ENCODE assay signal across 9 mouse cellular contexts in genomic region chr3:51673408-51674086, GRCm38 (mm10). TPM values are rescaled to one million over a fixed set of nuclear protein-coding genes. Genes with fewer than 3 reads are reported as not detected.
DNase-seq lines count a peak whose midpoint lies in the region; ATAC-seq and TF ChIP-seq lines count a peak whose summit lies in the region.
"Had no signal": no experiment of that assay in that cellular context is flagged by ENCODE, and none has a peak within 500 bp of the region (broad histone marks: within the 10 kb centered on the region; RNA-seq: fewer than 3 reads in every experiment).

No protein-coding gene starts in this region.

- intact Hi-C loops in gastrocnemius, adult 2 months (cut with DNase I): no loop called here
- intact Hi-C loops in left cerebral cortex, postnatal 36 days (cut with DNase I): no loop called here

- no peaks in the 10 kb centered on the region for H3K27me3 ChIP-seq in neural tube, embryonic 15.5 days (replicated peaks)
- H3K27me3 ChIP-seq in hindbrain, embryonic 13.5 days: no peaks in the 10 kb centered on the region
- no peaks in the 10 kb centered on the region for H3K27me3 ChIP-seq in midbrain, embryonic 15.5 days (replicated peaks)

- no peak overlapping the region for H3K4me3 ChIP-seq in neural tube, embryonic 15.5 days (replicated peaks)
- no peak overlapping the region; the same call in 1 of the 2 replicates for H3K4me3 ChIP-seq in gastrocnemius, adult 2 months
- no peak overlapping the region for H3K4me3 ChIP-seq in hindbrain, embryonic 13.5 days
- no peak overlapping the region for H3K4me3 ChIP-seq in midbrain, embryonic 15.5 days

- H3K9ac ChIP-seq in neural tube, embryonic 15.5 days (replicated peaks): no peak overlapping the region
- no peak overlapping the region for H3K9ac ChIP-seq in hindbrain, embryonic 13.5 days
- no peak overlapping the region for H3K9ac ChIP-seq in midbrain, embryonic 15.5 days

- no peak for ATAC-seq in neural tube, embryonic 15.5 days (ENCODE audit: low FRiP score)
- ATAC-seq in hindbrain, embryonic 13.5 days (ENCODE audit: low FRiP score): 0 out of 2 replicates have a peak, but pooled peaks have one; percentile 49
- ATAC-seq in midbrain, embryonic 15.5 days (replicated peaks): peak; percentile 45; the same call in 1 of the 2 replicates

- 78% methylated on average over 21 of the region's 21 CpGs for WGBS in neural tube, embryonic 15.5 days
- WGBS in hindbrain, embryonic 13.5 days: 75% methylated on average over 21 of the region's 21 CpGs
- 77% methylated on average over 21 of the region's 21 CpGs for WGBS in midbrain, embryonic 15.5 days

- no peak overlapping the region for H3K27ac ChIP-seq in neural tube, embryonic 15.5 days (replicated peaks)
- H3K27ac ChIP-seq in gastrocnemius, adult 2 months: no peak overlapping the region
- no peak overlapping the region for H3K27ac ChIP-seq in hindbrain, embryonic 13.5 days
- H3K27ac ChIP-seq in midbrain, embryonic 15.5 days: no peak overlapping the region

- no peaks in the 10 kb centered on the region for H3K9me3 ChIP-seq in neural tube, embryonic 15.5 days (replicated peaks)
- H3K9me3 ChIP-seq in hindbrain, embryonic 13.5 days: no peaks in the 10 kb centered on the region
- H3K9me3 ChIP-seq in midbrain, embryonic 15.5 days: no peaks in the 10 kb centered on the region

- no peaks in the 10 kb centered on the region for H3K36me3 ChIP-seq in neural tube, embryonic 15.5 days
- H3K36me3 ChIP-seq in hindbrain, embryonic 13.5 days: no peaks in the 10 kb centered on the region
- H3K36me3 ChIP-seq in midbrain, embryonic 15.5 days (replicated peaks): no peaks in the 10 kb centered on the region

- no peak overlapping the region for H3K4me2 ChIP-seq in neural tube, embryonic 15.5 days
- no peak overlapping the region for H3K4me2 ChIP-seq in hindbrain, embryonic 13.5 days
- no peak overlapping the region for H3K4me2 ChIP-seq in midbrain, embryonic 15.5 days

- peak; percentile 40 for DNase-seq in neural tube, embryonic 10.5 days (ENCODE audit: extremely low spot score, low spot score)
- peak; percentile 19 to 37 for DNase-seq in adrenal gland, postnatal 4 days (ENCODE audit: low spot score in 2 of 2)
- peak; percentile 71 for DNase-seq in gastrocnemius, adult 2 months
- peak; percentile 13 to 14 for DNase-seq in left cerebral cortex, postnatal 36 days (ENCODE audit: low spot score in 2 of 2)
- DNase-seq in urinary bladder, postnatal 36 days (ENCODE audit: low spot score in 2 of 2): peak; percentile 73 to 75

- no peaks in the 10 kb centered on the region for H3K4me1 ChIP-seq in neural tube, embryonic 15.5 days
- no peaks in the 10 kb centered on the region for H3K4me1 ChIP-seq in hindbrain, embryonic 13.5 days (replicated peaks)
- no peaks in the 10 kb centered on the region for H3K4me1 ChIP-seq in midbrain, embryonic 15.5 days

- TF ChIP-seq CTCF in gastrocnemius, adult 2 months (IDR thresholded peaks at IDR 0.05): peak; percentile 69

RNA-seq across cellular contexts. Expression of gene Mgst2, which starts 13.4 kb away (rescaled TPM):
- 0.88 and 9.5 TPM in 2 replicates for polyA plus RNA-seq in neural tube, embryonic 15.5 days (2015; fragmentation: Nextera tagmentation; extraction: Ambion mirVana)
- total RNA-seq in adrenal gland, postnatal 4 days (2021): 10 to 100 TPM; 63.7 to 69.5 TPM
- total RNA-seq in gastrocnemius, adult 2 months (2021): under 1 TPM; 0.39 to 0.61 TPM
- polyA plus RNA-seq in hindbrain, embryonic 13.5 days (2015; fragmentation: Nextera tagmentation; extraction: Ambion mirVana): 0.49 and 0.64 TPM in 2 replicates
- total RNA-seq in left cerebral cortex, postnatal 36 days (2021): not detected
- 0.48 and 0.57 TPM in 2 replicates for polyA plus RNA-seq in midbrain, embryonic 15.5 days (2015; fragmentation: Nextera tagmentation; extraction: Ambion mirVana)
- total RNA-seq: left cerebral cortex, postnatal 25 days had no signal

Comparison
In these comparisons a context has a peak if more than half of its experiments do, and no peak if none do; other contexts are left out.
1. DNase-seq: peak in every context shown above with its lines; median percentile 74 in urinary bladder, postnatal 36 days; 71 in gastrocnemius, adult 2 months; 40 in neural tube, embryonic 10.5 days; 28 in adrenal gland, postnatal 4 days; 14 in left cerebral cortex, postnatal 36 days.
2. RNA of gene Mgst2, which starts 13.4 kb away (total RNA-seq): 63.7 to 69.5 TPM in adrenal gland, postnatal 4 days; 0.39 to 0.61 TPM in gastrocnemius, adult 2 months and not detected in left cerebral cortex, postnatal 36 days; every median in the first group is over 10 times any median in the second.